Mouse (Mus musculus): Measurements from ENCODE around the gene Olfr1457.

The Olfr1457 gene

GRCm38 (mm10) chr19:13097791-13098190 is at the start of gene Olfr1457:
Gene Olfr1457 (minus strand): TSS chr19:13097891.
- DNase-seq (ENCODE audit: low spot score in 2 of 2) = no peak

GRCm38 (mm10) chr19:13106675-13107074 is 9.0 kb upstream of the Olfr1457 start, which contains the start of gene Olfr1458:
Gene Olfr1458 (minus strand): TSS chr19:13106775.
- DNase-seq (ENCODE audit: low spot score in 2 of 2) = no peak

GRCm38 (mm10) chr19:13093908-13094307 is 3.8 kb downstream of the Olfr1457 start:
- DNase-seq (ENCODE audit: low spot score in 2 of 2) = no peak

GRCm38 (mm10) chr19:13060310-13060709 is 37.4 kb downstream of the Olfr1457 start, which contains the start of gene Olfr1454:
Gene Olfr1454 (plus strand): TSS chr19:13060610.
- DNase-seq (ENCODE audit: low spot score in 2 of 2) = no peak

Data from frontal cortex, postnatal 14 days (tissue).